Mouse (Mus musculus) forebrain, embryonic 14.5 days (tissue): Measurements from ENCODE around the gene Amy2a4. TPM values are rescaled to one million over a fixed set of nuclear protein-coding genes. Genes with fewer than 3 reads are reported as not detected.
"Not testable (repeated sequence)": the region's sequence is repeated elsewhere in the genome, so short reads cannot be mapped to it uniquely, and the experiment has no call there.

Experiments
- ATAC-seq: fragments of 200-750 bp; cut with Nextera tagmentation; 2 replicates; pipeline ENCODE4 v1.8.0; 2017; ENCODE audit warnings: mild to moderate bottlenecking, moderate library complexity
- DNase-seq: peaks from one replicate; pipeline ENCODE4 v3.0.0-alpha.2; 2015; ENCODE audit warnings: low spot score
- H3K27ac ChIP-seq: fragments of 300-500 bp; sonication (generic); 2 replicates; pipeline ENCODE4 v1.5.1; 2014; ENCODE audit warnings: low read depth, mild to moderate bottlenecking, control low read depth, low read length, moderate library complexity
- H3K27me3 ChIP-seq: fragments of 300-500 bp; sonication (generic); replicated peaks from 2 replicates; pipeline ENCODE4 v1.6.1; 2014; ENCODE audit warnings: low read length, control low read depth, mixed read lengths; ENCODE audit not compliant: control insufficient read depth, insufficient read depth
- H3K36me3 ChIP-seq: fragments of 300-500 bp; sonication (generic); 2 replicates; pipeline ENCODE4 v1.6.1; 2014; ENCODE audit warnings: low read length, control low read depth; ENCODE audit not compliant: control insufficient read depth, insufficient read depth
- H3K4me1 ChIP-seq: fragments of 300-500 bp; sonication (generic); 2 replicates; pipeline ENCODE4 v1.6.1; 2014; ENCODE audit warnings: antibody characterized with exemption, low read length, control low read depth; ENCODE audit not compliant: control insufficient read depth, insufficient read depth
- H3K4me2 ChIP-seq: fragments of 300-500 bp; sonication (generic); 2 replicates; pipeline ENCODE4 v1.6.1; 2014; ENCODE audit warnings: mild to moderate bottlenecking, control low read depth, low read length
- H3K4me3 ChIP-seq: fragments of 300-500 bp; sonication (generic); 2 replicates; pipeline ENCODE4 v1.5.1; 2014; ENCODE audit warnings: low read depth, low read length, control low read depth
- H3K9ac ChIP-seq: fragments of 300-500 bp; sonication (generic); 2 replicates; pipeline ENCODE4 v1.6.1; 2014; ENCODE audit warnings: mild to moderate bottlenecking, low read length, control low read depth, moderate library complexity
- H3K9me3 ChIP-seq: fragments of 300-500 bp; sonication (generic); replicated peaks from 2 replicates; pipeline ENCODE4 v1.6.1; 2016; ENCODE audit warnings: low read length, control low read depth, mixed read lengths; ENCODE audit not compliant: control insufficient read depth
- WGBS: fragments of 180-500 bp; shearing (Covaris S2); extraction: QIAGEN DNeasy Blood & Tissue Kit; methylation state at CpG from one replicate; pipeline ENCODE4 v1.1.7; 2014; 5-methylcytosine and 5-hydroxymethylcytosine counted together
- polyA plus RNA-seq: library from polyadenylated mRNA; unstranded; fragments of >200 nt; fragmentation: Nextera tagmentation; extraction: Ambion mirVana; gene quantifications from 2 replicates; pipeline ENCODE4 v1.2.1, GENCODE M21; 2014

The Amy2a4 gene
- not detected in 2 replicates for polyA plus RNA-seq

DNA sequence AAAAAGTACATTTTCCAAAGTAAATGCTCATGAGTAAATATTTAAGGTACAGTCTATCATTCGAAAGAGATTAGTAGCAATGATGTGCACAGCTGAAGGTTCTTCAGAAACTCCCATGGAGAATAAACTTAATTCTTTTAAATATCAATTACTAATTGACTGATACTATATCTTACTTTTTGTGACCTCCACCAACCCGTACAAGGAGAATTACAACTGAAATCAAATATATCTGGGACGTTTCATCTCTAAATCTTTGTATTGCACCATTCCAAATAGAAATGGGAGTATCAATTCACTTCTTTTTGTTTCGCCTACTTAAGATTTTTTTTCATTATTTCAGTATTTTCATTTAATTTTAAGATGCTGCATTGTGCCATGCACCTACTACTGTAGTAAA lies at the start of gene Amy2a4:
Amy2a4 (minus strand) TSS at position 101 of the 400 bp plus-strand sequence.
- H3K36me3 ChIP-seq, DNase-seq, H3K9me3 ChIP-seq, H3K9ac ChIP-seq, H3K27me3 ChIP-seq, ATAC-seq, H3K4me2 ChIP-seq, H3K4me1 ChIP-seq, H3K4me3 ChIP-seq, H3K27ac ChIP-seq: not testable (repeated sequence)
- WGBS, result no CpG with 5 or more reads among the region's 4 CpGs

GRCm38 (mm10) chr3:113323952-113324351 lies 32.7 kb upstream of the Amy2a4 start, which contains the start of gene Amy2a3:
TSS of gene Amy2a3 (minus strand) at chr3:113324052.
- H3K9ac ChIP-seq, H3K27me3 ChIP-seq, ATAC-seq, H3K27ac ChIP-seq, H3K4me1 ChIP-seq, H3K4me3 ChIP-seq, H3K4me2 ChIP-seq, H3K36me3 ChIP-seq, DNase-seq, H3K9me3 ChIP-seq: not testable (repeated sequence)
- WGBS, result no CpG with 5 or more reads among the region's 4 CpGs

DNA sequence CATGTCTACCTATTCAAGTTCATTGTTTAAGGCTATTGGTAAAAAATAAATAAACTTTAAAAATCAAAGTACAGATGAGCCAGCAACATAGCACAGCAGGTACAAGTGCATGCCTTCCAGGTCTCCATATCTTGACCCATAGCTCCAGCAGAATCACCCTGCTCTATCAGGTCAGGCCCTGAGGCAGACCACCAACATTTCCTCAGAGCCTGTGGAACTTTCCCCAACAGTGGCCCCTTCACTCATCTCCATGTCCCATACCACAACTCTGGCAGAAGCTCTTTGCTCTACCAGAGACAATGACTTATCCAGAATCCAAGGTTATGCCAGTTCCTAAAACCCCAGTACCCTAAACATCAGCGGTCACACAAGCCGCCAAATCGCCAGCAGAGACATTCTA lies 21.7 kb upstream of the Amy2a4 start:
- not testable (repeated sequence) for H3K4me3 ChIP-seq, DNase-seq, H3K4me2 ChIP-seq, H3K9ac ChIP-seq, H3K27me3 ChIP-seq, ATAC-seq, H3K36me3 ChIP-seq, H3K9me3 ChIP-seq, H3K4me1 ChIP-seq, H3K27ac ChIP-seq
- no CpG with 5 or more reads among the region's 3 CpGs for WGBS

GRCm38 (mm10) chr3:113280285-113280684 lies 11.0 kb downstream of the Amy2a4 start:
- H3K9ac ChIP-seq, H3K4me3 ChIP-seq, H3K4me1 ChIP-seq, DNase-seq, H3K9me3 ChIP-seq, H3K27ac ChIP-seq, H3K36me3 ChIP-seq, H3K27me3 ChIP-seq, H3K4me2 ChIP-seq, ATAC-seq: not testable (repeated sequence)

- H3K9ac ChIP-seq, DNase-seq: not testable (repeated sequence)
Measured at GRCm38 (mm10) chr3:113279586-113279985, 11.7 kb downstream of the Amy2a4 start.

GRCm38 (mm10) chr3:113258737-113259136 lies 32.5 kb downstream of the Amy2a4 start, which contains the start of gene Amy2a5:
TSS of gene Amy2a5 (minus strand) at chr3:113258837.
- no CpG with 5 or more reads among the region's 4 CpGs for WGBS
- not testable (repeated sequence) for H3K4me1 ChIP-seq, H3K4me2 ChIP-seq, DNase-seq, H3K9ac ChIP-seq, ATAC-seq, H3K27ac ChIP-seq, H3K9me3 ChIP-seq, H3K36me3 ChIP-seq, H3K27me3 ChIP-seq, H3K4me3 ChIP-seq

More at GRCm38 (mm10) chr3:113279586-113279985, 11.7 kb downstream of the Amy2a4 start:
- H3K27ac ChIP-seq, H3K27me3 ChIP-seq, ATAC-seq, H3K4me1 ChIP-seq, H3K4me2 ChIP-seq, H3K4me3 ChIP-seq, H3K9me3 ChIP-seq, H3K36me3 ChIP-seq: not testable (repeated sequence)

Other genes with a start within 250 kb of the Amy2a4 start
- not detected in 2 replicates for gene Amy2a5, start 32.6 kb downstream of the Amy2a4 start, polyA plus RNA-seq
- not detected in 2 replicates for gene Amy2a3, start 32.6 kb upstream of the Amy2a4 start, polyA plus RNA-seq
- not detected in 2 replicates for gene Amy2a2, start 65.2 kb upstream of the Amy2a4 start, polyA plus RNA-seq
- gene Amy2a1, start 241.0 kb upstream of the Amy2a4 start, polyA plus RNA-seq, result not detected in 2 replicates